In genomic region chr3:96264404-96264949, GRCm38 (mm10) we compare ENCODE assay signal across 9 mouse cellular contexts. TPM values are rescaled to one million over a fixed set of nuclear protein-coding genes. Genes with fewer than 3 reads are reported as not detected.
A peak's percentile ranks its signal among the peaks of the same experiment; 100 is the strongest.
DNase-seq lines count a peak whose midpoint lies in the region; ATAC-seq and TF ChIP-seq lines count a peak whose summit lies in the region.
"Had no signal": no experiment of that assay in that cellular context is flagged by ENCODE, and none has a peak within 500 bp of the region (broad histone marks: within the 10 kb centered on the region; RNA-seq: fewer than 3 reads in every experiment).

No protein-coding gene starts in this region.

- H3K9me3 ChIP-seq in embryonic facial prominence, embryonic 10.5 days = no peaks in the 10 kb centered on the region
- H3K9me3 ChIP-seq in hindbrain, embryonic 15.5 days = no peaks in the 10 kb centered on the region
- no peaks in the 10 kb centered on the region for H3K9me3 ChIP-seq in neural tube, embryonic 12.5 days

- intact Hi-C loops in left cerebral cortex, postnatal 4 days (cut with DNase I) = loop anchor here (10.0 kb wide), 1 partner anchor 200 kb away; no protein-coding TSS in a partner anchor

- peak overlapping the region; percentile 72 for H3K4me2 ChIP-seq in hindbrain, embryonic 15.5 days
- peak overlapping the region; percentile 78 for H3K4me2 ChIP-seq in neural tube, embryonic 12.5 days (replicated peaks)

- H3K27me3 ChIP-seq in liver, adult 2 months (ENCODE audit: control insufficient read depth, insufficient read depth, low read length) = no peaks in the 10 kb centered on the region
- no peaks in the 10 kb centered on the region for H3K27me3 ChIP-seq in embryonic facial prominence, embryonic 10.5 days (replicated peaks; ENCODE audit: low read depth, poor library complexity, severe bottlenecking)
- no peaks in the 10 kb centered on the region for H3K27me3 ChIP-seq in hindbrain, embryonic 15.5 days
- no peaks in the 10 kb centered on the region for H3K27me3 ChIP-seq in neural tube, embryonic 12.5 days (replicated peaks)

- no peaks in the 10 kb centered on the region for H3K36me3 ChIP-seq in liver, adult 2 months (ENCODE audit: control insufficient read depth, insufficient read depth, low read length)
- H3K36me3 ChIP-seq in embryonic facial prominence, embryonic 10.5 days (replicated peaks) = no peaks in the 10 kb centered on the region
- no peaks in the 10 kb centered on the region for H3K36me3 ChIP-seq in hindbrain, embryonic 15.5 days
- no peaks in the 10 kb centered on the region for H3K36me3 ChIP-seq in neural tube, embryonic 12.5 days

- H3K27ac ChIP-seq in liver, adult 2 months (replicated peaks; ENCODE audit: insufficient read depth, low read depth, low read length) = peak overlapping the region; percentile 92
- peak overlapping the region; percentile 98 for H3K27ac ChIP-seq in embryonic facial prominence, embryonic 10.5 days (replicated peaks)
- peak overlapping the region; percentile 98 for H3K27ac ChIP-seq in hindbrain, embryonic 15.5 days (replicated peaks)
- no peak overlapping the region for H3K27ac ChIP-seq in neural tube, embryonic 12.5 days

- no peak for TF ChIP-seq CTCF in liver, adult 2 months (IDR thresholded peaks at IDR 0.05; ENCODE audit: low read depth, low read length)

- peaks cover 12% of the 10 kb centered on the region; the same call in 1 of the 2 replicates for H3K4me1 ChIP-seq in liver, adult 2 months (ENCODE audit: control insufficient read depth, insufficient read depth, low read length)
- H3K4me1 ChIP-seq in embryonic facial prominence, embryonic 10.5 days = peaks cover 51% of the 10 kb centered on the region
- H3K4me1 ChIP-seq in hindbrain, embryonic 15.5 days (replicated peaks) = peaks cover 39% of the 10 kb centered on the region
- peaks cover 28% of the 10 kb centered on the region for H3K4me1 ChIP-seq in neural tube, embryonic 12.5 days

- no peak overlapping the region for H3K9ac ChIP-seq in liver, adult 2 months (ENCODE audit: low read depth, low read length)
- 0 out of 2 replicates have a peak overlapping the region, but pooled peaks have one; percentile 50 for H3K9ac ChIP-seq in hindbrain, embryonic 15.5 days
- no peak overlapping the region for H3K9ac ChIP-seq in neural tube, embryonic 12.5 days

- no peak for DNase-seq in liver, adult 2 months (ENCODE audit: extremely low read depth, low read depth, low spot score)
- DNase-seq in liver = no peak
- peak; percentile 39 for DNase-seq in embryonic facial prominence, embryonic 10.5 days (ENCODE audit: low spot score)
- no peak for DNase-seq in urinary bladder, adult 2 months (ENCODE audit: low spot score)
- DNase-seq in left cerebral cortex, postnatal 4 days = no peak
- no peak for DNase-seq in gastrocnemius, postnatal 10 days

- no peak for ATAC-seq in hindbrain, embryonic 15.5 days (ENCODE audit: low FRiP score, low read depth)
- ATAC-seq in neural tube, embryonic 12.5 days (ENCODE audit: low FRiP score, low read depth) = no peak

- H3K79me2 ChIP-seq in liver, adult 2 months (ENCODE audit: control insufficient read depth, insufficient read depth, low read length) = no peaks in the 10 kb centered on the region

- no peak for TF ChIP-seq POLR2A in liver, adult 2 months (IDR thresholded peaks at IDR 0.05; ENCODE audit: extremely low read depth, insufficient read depth, low read length)

- 67% methylated on average over 7 of the region's 7 CpGs for WGBS in liver, adult 2 months
- WGBS in embryonic facial prominence, embryonic 10.5 days = 76% methylated on average over 7 of the region's 7 CpGs
- WGBS in hindbrain, embryonic 15.5 days = 66% methylated on average over 7 of the region's 7 CpGs
- 75% methylated on average over 7 of the region's 7 CpGs for WGBS in neural tube, embryonic 12.5 days

- no peak overlapping the region for H3K4me3 ChIP-seq in liver, adult 2 months (ENCODE audit: insufficient read depth, low read depth, low read length)
- peak overlapping the region; percentile 63 for H3K4me3 ChIP-seq in embryonic facial prominence, embryonic 10.5 days
- H3K4me3 ChIP-seq in hindbrain, embryonic 15.5 days = peak overlapping the region; percentile 62; the same call in 1 of the 2 replicates
- H3K4me3 ChIP-seq in neural tube, embryonic 12.5 days = no peak overlapping the region

RNA-seq across cellular contexts. Expression of gene Hist2h4, which starts 1.4 kb away (rescaled TPM):
- total RNA-seq in liver, adult 2 months (2014; rRNA removed) = 6.0 and 6.6 TPM in 2 replicates
- polyA plus RNA-seq in liver, adult 2 months (2012; rRNA removed) = 0.75 and 1.5 TPM in 2 replicates
- polyA plus RNA-seq in embryonic facial prominence, embryonic 10.5 days (2016; fragmentation: Nextera tagmentation; extraction: Ambion mirVana) = 12.8 TPM in 2 replicates
- 4.5 and 6.5 TPM in 2 replicates for polyA plus RNA-seq in hindbrain, embryonic 15.5 days (2015; fragmentation: Nextera tagmentation; extraction: Ambion mirVana)
- 8.5 and 13.5 TPM in 2 replicates for polyA plus RNA-seq in neural tube, embryonic 12.5 days (2016; fragmentation: Nextera tagmentation; extraction: Ambion mirVana)
- polyA plus RNA-seq in urinary bladder, adult 2 months (2012; rRNA removed) = 1.4 and 1.6 TPM in 2 replicates
- total RNA-seq in left cerebral cortex, postnatal 4 days (2021) = 10 to 100 TPM; 53.4 to 58.8 TPM
- total RNA-seq in gastrocnemius, postnatal 10 days (2021) = 10 to 100 TPM; 40.0 to 46.5 TPM

RNA-seq across cellular contexts. Expression of gene Hist2h3b, which starts 4.0 kb away (rescaled TPM):
- total RNA-seq in liver, adult 2 months (2014; rRNA removed) = 29.2 and 49.8 TPM in 2 replicates
- polyA plus RNA-seq in liver, adult 2 months (2012; rRNA removed) = 5.7 and 5.8 TPM in 2 replicates
- 44.4 and 48.2 TPM in 2 replicates for polyA plus RNA-seq in embryonic facial prominence, embryonic 10.5 days (2016; fragmentation: Nextera tagmentation; extraction: Ambion mirVana)
- 12.2 and 19.7 TPM in 2 replicates for polyA plus RNA-seq in hindbrain, embryonic 15.5 days (2015; fragmentation: Nextera tagmentation; extraction: Ambion mirVana)
- 41.2 and 58.9 TPM in 2 replicates for polyA plus RNA-seq in neural tube, embryonic 12.5 days (2016; fragmentation: Nextera tagmentation; extraction: Ambion mirVana)
- 1.9 and 3.2 TPM in 2 replicates for polyA plus RNA-seq in urinary bladder, adult 2 months (2012; rRNA removed)
- total RNA-seq in left cerebral cortex, postnatal 4 days (2021) = 100 to 1,000 TPM; 250 to 268 TPM
- total RNA-seq in gastrocnemius, postnatal 10 days (2021) = 100 to 1,000 TPM; 371 to 396 TPM

RNA-seq across cellular contexts. Expression of gene Hist2h2bb, which starts 5.1 kb away (rescaled TPM):
- total RNA-seq in liver, adult 2 months (2014; rRNA removed) = 30.4 and 30.7 TPM in 2 replicates
- not detected in 2 replicates for polyA plus RNA-seq in liver, adult 2 months (2012; rRNA removed)
- 5.8 and 11.3 TPM in 2 replicates for polyA plus RNA-seq in embryonic facial prominence, embryonic 10.5 days (2016; fragmentation: Nextera tagmentation; extraction: Ambion mirVana)
- 3.0 and 4.2 TPM in 2 replicates for polyA plus RNA-seq in hindbrain, embryonic 15.5 days (2015; fragmentation: Nextera tagmentation; extraction: Ambion mirVana)
- polyA plus RNA-seq in neural tube, embryonic 12.5 days (2016; fragmentation: Nextera tagmentation; extraction: Ambion mirVana) = 9.1 and 16.6 TPM in 2 replicates
- 0.69 TPM in 1 of 2 replicates, not detected in the other for polyA plus RNA-seq in urinary bladder, adult 2 months (2012; rRNA removed)
- total RNA-seq in left cerebral cortex, postnatal 4 days (2021) = 100 to 1,000 TPM; 306 to 312 TPM
- 100 to 1,000 TPM; 371 to 420 TPM for total RNA-seq in gastrocnemius, postnatal 10 days (2021)

RNA-seq across cellular contexts. Expression of gene Hist2h3c1, which starts 18.0 kb away (rescaled TPM):
- not detected in 2 replicates for total RNA-seq in liver, adult 2 months (2014; rRNA removed)
- not detected in 2 replicates for polyA plus RNA-seq in liver, adult 2 months (2012; rRNA removed)
- 0.52 and 0.81 TPM in 2 replicates for polyA plus RNA-seq in embryonic facial prominence, embryonic 10.5 days (2016; fragmentation: Nextera tagmentation; extraction: Ambion mirVana)
- 0.27 TPM in 1 of 2 replicates, not detected in the other for polyA plus RNA-seq in hindbrain, embryonic 15.5 days (2015; fragmentation: Nextera tagmentation; extraction: Ambion mirVana)
- polyA plus RNA-seq in neural tube, embryonic 12.5 days (2016; fragmentation: Nextera tagmentation; extraction: Ambion mirVana) = 0.50 and 1.1 TPM in 2 replicates
- polyA plus RNA-seq in urinary bladder, adult 2 months (2012; rRNA removed) = not detected in 2 replicates
- under 1 TPM in 1 of 2 experiments, not detected in 1; 0.90 TPM for total RNA-seq in left cerebral cortex, postnatal 4 days (2021)
- 1 to 10 TPM in 1 of 2 experiments, under 1 TPM in 1; 0.43 to 1.8 TPM for total RNA-seq in gastrocnemius, postnatal 10 days (2021)
- total RNA-seq: neutrophil, adult 5-6 weeks had no signal

RNA-seq across cellular contexts. Expression of gene Hist2h2aa1, which starts 19.2 kb away (rescaled TPM):
- total RNA-seq in liver, adult 2 months (2014; rRNA removed) = 230 and 263 TPM in 2 replicates
- polyA plus RNA-seq in liver, adult 2 months (2012; rRNA removed) = 428 and 563 TPM in 2 replicates
- 4.8 and 8.6 TPM in 2 replicates for polyA plus RNA-seq in embryonic facial prominence, embryonic 10.5 days (2016; fragmentation: Nextera tagmentation; extraction: Ambion mirVana)
- polyA plus RNA-seq in hindbrain, embryonic 15.5 days (2015; fragmentation: Nextera tagmentation; extraction: Ambion mirVana) = 17.3 and 22.4 TPM in 2 replicates
- polyA plus RNA-seq in neural tube, embryonic 12.5 days (2016; fragmentation: Nextera tagmentation; extraction: Ambion mirVana) = 19.2 and 21.1 TPM in 2 replicates
- polyA plus RNA-seq in urinary bladder, adult 2 months (2012; rRNA removed) = 140 and 149 TPM in 2 replicates
- 10 to 100 TPM in 1 of 2 experiments, 1 to 10 TPM in 1; 9.5 to 10.0 TPM for total RNA-seq in left cerebral cortex, postnatal 4 days (2021)
- 10 to 100 TPM; 10.2 to 16.2 TPM for total RNA-seq in gastrocnemius, postnatal 10 days (2021)

Comparison
In these comparisons a context has a peak if more than half of its experiments do, and no peak if none do; other contexts are left out.
1. H3K4me3 ChIP-seq: peak in embryonic facial prominence, embryonic 10.5 days (single experiment) and hindbrain, embryonic 15.5 days (single experiment); none in liver, adult 2 months (single experiment) and neural tube, embryonic 12.5 days (single experiment).